Mouse (Mus musculus) R1 (cell line): ENCODE measurements around the gene Plbd1.

ENCODE experiments used
- DNase-seq: peaks from one replicate; pipeline ENCODE4 v3.0.0-alpha.2; 2018; ENCODE audit warnings: low read depth, low spot score

Gene Plbd1

GRCm38 (mm10) chr6:136661706-136662016 lies at the start of gene Plbd1:
TSS of gene Plbd1 (minus strand) at chr6:136661928.
- peak; percentile 62 for DNase-seq

- peak; percentile 64 for DNase-seq
Measured at GRCm38 (mm10) chr6:136710408-136710807, 48.7 kb upstream of the Plbd1 start.

- DNase-seq, result no peak
Measured at GRCm38 (mm10) chr6:136708597-136708996, 46.9 kb upstream of the Plbd1 start.

GRCm38 (mm10) chr6:136701878-136702277 lies 40.1 kb upstream of the Plbd1 start:
- no peak for DNase-seq

GRCm38 (mm10) chr6:136701185-136701584 lies 39.5 kb upstream of the Plbd1 start:
- no peak for DNase-seq

- peak; percentile 70 for DNase-seq
Measured at GRCm38 (mm10) chr6:136691314-136691713, 29.6 kb upstream of the Plbd1 start.

- no peak for DNase-seq
Measured at GRCm38 (mm10) chr6:136690527-136690926, 28.8 kb upstream of the Plbd1 start.

GRCm38 (mm10) chr6:136689790-136690413 lies 28.2 kb upstream of the Plbd1 start:
- no peak for DNase-seq

GRCm38 (mm10) chr6:136685433-136685832 lies 23.7 kb upstream of the Plbd1 start:
- DNase-seq, result no peak

GRCm38 (mm10) chr6:136683410-136684334 lies 21.9 kb upstream of the Plbd1 start:
- no peak for DNase-seq

GRCm38 (mm10) chr6:136679381-136679780 lies 17.7 kb upstream of the Plbd1 start:
- DNase-seq, result no peak

- DNase-seq, result no peak
Measured at GRCm38 (mm10) chr6:136674935-136675334, 13.2 kb upstream of the Plbd1 start.

- no peak for DNase-seq
Measured at GRCm38 (mm10) chr6:136672467-136672866, 10.7 kb upstream of the Plbd1 start.

- DNase-seq, result peak; percentile 78
Measured at GRCm38 (mm10) chr6:136669274-136669673, 7.5 kb upstream of the Plbd1 start.

GRCm38 (mm10) chr6:136668266-136668986 lies 6.7 kb upstream of the Plbd1 start:
- peak; percentile 86 for DNase-seq

GRCm38 (mm10) chr6:136662063-136662462 lies 335 bp upstream of the Plbd1 start:
- no peak for DNase-seq

- DNase-seq, result no peak
Measured at GRCm38 (mm10) chr6:136660831-136661705, 660 bp downstream of the Plbd1 start.

GRCm38 (mm10) chr6:136659226-136659625 lies 2.5 kb downstream of the Plbd1 start:
- DNase-seq, result no peak

- DNase-seq, result no peak
Measured at GRCm38 (mm10) chr6:136658303-136658702, 3.4 kb downstream of the Plbd1 start.

GRCm38 (mm10) chr6:136655786-136656185 lies 5.9 kb downstream of the Plbd1 start:
- DNase-seq, result no peak

GRCm38 (mm10) chr6:136654470-136654869 lies 7.3 kb downstream of the Plbd1 start:
- no peak for DNase-seq
